Mouse (Mus musculus): ENCODE measurements around the gene A630073D07Rik.

GRCm38 (mm10) chr6:132656653-132657052 lies 5.3 kb upstream of the A630073D07Rik start, which contains the start of gene Tas2r120:
- TF ChIP-seq CTCF (IDR thresholded peaks at IDR 0.05; ENCODE audit: borderline replicate concordance, insufficient read depth, low read length), result no peak
- TF ChIP-seq POLR2A (IDR thresholded peaks at IDR 0.05; ENCODE audit: low read depth, low read length), result no peak
